Mouse (Mus musculus) gastrocnemius, postnatal 4 days (tissue): ENCODE results near the gene Nlrp4f. TPM values are rescaled to one million over a fixed set of nuclear protein-coding genes. Genes with fewer than 3 reads are reported as not detected.
A peak's percentile ranks its signal among the peaks of the same experiment; 100 is the strongest.

ENCODE experiments used
- DNase-seq, 2 experiments: peaks; one replicate each; pipeline ENCODE4 v3.0.0; 2021 to 2022; ENCODE audit warnings: low spot score in 2 of 2, mixed read lengths in 2 of 2
- long read RNA-seq, 2 experiments: library from polyadenylated mRNA; stranded (forward); transcript quantifications; one replicate each; pipeline ENCODE4 v2.0.0; 2021
- total RNA-seq, 2 experiments: library from RNA; stranded (reverse); gene quantifications; 2 replicates each; pipeline ENCODE4 v1.2.3; 2021

Nlrp4f gene
- not detected for total RNA-seq
- long read RNA-seq, experiment 1: 0 reads
- long read RNA-seq, experiment 2: 0 reads

DNA sequence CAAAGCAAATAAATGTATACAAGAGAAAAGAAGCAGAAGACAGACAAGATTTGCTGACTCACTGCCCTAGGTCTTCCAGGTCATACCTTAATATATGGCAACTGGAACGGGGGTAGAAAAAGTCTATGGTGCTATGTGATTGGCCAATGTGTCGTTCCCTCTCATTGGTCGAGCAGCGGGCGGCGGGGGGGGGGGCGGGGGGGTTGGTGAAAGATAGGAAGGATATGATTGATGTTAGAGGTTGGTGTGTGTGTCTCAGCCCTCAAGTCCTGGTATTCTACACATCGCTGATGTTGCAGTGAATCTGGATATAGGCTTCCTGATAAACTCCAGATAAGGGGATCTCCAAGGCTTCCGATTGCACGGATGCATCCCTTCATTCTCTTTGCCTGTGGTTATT is at the start of gene Nlrp4f:
Gene Nlrp4f (minus strand): TSS at position 101 of the 400 bp plus-strand sequence.
- no peak for DNase-seq

DNA sequence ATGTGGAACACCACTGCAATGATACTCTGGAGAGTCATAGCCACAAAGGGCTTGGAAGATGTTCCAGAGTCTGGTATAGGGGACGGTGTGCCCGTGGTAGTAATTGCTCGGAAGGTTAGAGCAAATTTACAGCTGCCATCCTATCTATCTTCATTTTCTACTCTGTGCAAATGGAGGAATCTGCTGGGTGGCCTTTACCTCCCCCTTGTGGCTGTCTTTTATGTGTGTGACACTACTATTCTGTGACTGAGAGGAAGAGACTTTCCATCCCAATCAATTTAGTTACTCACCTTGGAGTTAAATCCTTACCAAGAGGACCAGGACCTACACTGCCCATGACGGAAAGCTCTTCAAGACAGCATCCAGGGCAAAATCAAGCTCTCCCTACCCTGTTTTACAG is 37.5 kb upstream of the Nlrp4f start:
- no peak for DNase-seq

DNA sequence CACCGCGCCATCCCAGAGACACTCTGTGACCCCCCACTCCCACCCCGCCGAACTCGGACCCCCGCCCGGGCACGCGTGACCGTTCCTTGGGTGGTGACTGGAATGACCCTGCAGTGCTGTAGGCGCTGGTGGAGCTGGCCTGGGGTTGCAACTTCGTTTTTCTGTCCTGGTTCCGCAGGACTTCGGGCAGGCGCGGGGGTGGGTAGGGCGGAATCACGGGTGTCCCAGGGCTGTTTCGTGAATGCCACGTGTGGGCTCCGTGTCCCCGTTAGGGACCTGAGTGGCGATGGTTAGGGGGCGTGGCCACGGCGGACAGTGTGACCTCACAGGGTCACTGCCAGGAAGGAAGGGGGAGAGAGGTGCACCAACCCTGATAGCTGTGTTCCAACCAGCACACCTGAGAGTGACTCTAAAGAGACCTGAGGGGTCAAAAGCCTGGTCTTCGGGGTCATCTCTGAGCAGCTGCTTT is 36.6 kb upstream of the Nlrp4f start:
- DNase-seq: no peak

- peak in 1 of 2 experiments; percentile 19 for DNase-seq
Observed at GRCm38 (mm10) chr13:65241627-65242318, 36.0 kb upstream of the Nlrp4f start.

DNA sequence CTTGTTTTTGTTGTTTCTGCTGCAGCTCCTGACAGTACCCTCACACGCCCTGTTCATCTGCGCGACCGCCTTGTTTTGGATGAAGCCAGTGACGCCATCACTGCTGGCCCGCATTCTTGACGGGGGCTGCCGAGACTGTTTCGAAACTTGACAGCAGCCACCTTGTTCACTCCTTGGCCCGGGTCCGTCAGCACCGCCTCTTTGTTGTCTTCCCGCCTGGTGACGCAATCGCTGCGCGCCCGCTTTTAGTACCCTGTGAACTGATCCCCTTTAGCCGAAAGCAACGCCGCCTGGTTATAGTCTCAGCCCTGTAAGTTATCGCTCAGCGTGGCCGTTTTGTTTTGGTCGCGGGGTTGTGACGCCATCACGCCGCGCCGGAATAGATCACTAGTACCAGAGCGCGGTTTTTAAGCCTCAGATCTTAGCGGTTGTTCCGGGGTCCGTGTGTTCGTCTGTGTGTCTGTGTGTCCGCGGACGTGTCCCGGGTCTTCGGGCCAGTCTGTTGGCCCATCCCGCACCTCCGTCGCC is 35.4 kb upstream of the Nlrp4f start:
- DNase-seq: peak; percentile 90 to 95

DNA sequence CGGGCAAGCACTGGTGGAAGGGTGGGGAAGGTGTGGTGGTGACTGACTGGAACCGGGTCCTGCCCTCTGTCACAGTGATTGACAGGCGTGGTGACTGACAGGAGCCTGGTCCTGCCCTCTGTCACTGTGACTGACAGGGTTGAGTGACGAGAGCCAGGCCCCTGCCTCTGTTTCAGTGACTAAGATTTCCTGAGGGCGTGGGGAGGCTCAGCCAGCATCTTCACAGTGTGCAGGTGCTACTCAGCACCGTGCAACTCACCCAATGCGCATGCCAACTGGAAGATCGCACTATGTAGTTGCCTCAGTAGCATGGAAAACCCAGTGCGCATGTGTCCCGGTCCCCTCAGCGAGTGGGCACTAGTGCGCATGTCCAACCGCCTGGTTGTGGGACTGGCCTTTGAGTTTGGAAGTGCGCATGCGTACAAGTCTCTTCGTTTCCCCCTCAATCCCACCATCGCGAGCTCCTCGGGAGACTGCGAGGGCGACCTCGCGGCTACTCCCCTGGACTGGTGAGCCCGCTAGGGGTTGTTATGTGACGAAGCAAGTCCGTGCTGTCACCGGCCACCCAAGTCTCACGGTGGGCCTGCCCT is 34.8 kb upstream of the Nlrp4f start:
- DNase-seq: peak; percentile 90 to 95

- no peak for DNase-seq
Observed at GRCm38 (mm10) chr13:65237211-65237610, 31.4 kb upstream of the Nlrp4f start.

DNA sequence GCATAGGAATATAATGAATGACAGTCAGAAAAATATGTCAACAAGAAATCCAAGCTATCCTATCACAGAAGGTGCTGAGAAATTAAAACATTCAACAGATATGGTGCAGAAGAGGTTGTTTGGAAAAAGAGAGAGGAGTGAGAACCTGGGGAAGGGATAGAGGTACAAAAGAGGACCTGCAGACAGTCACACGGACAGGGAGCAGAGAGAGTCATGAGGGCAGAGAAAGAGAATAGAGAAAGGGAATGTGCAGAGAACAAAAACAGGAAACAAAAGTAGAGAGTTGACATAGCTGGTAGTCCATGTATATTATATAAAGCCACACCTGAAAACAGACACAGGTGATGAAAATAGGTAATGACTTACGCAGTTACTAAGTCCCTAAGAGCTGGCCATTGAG is 20.9 kb upstream of the Nlrp4f start:
- no peak for DNase-seq

- DNase-seq: no peak
Observed at GRCm38 (mm10) chr13:65225945-65226344, 20.2 kb upstream of the Nlrp4f start.

DNA sequence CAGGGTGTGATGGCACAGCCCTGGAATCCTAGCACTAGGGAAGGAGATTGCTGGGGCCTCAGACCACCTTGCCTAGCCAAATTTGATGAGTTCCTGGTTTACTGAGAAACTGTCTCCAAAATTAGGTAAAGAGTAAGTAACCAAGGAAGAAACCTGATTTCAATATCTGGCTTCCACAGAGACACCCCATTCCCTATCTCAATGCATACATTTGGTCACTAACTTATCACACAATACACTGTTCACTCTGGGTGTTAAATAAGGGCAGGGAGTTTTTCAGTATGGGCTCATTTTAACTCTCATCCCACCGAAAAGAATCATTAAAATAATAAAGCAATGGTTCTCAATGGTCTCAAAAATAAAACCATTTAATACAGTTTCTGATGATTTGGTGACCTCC is 5.1 kb downstream of the Nlrp4f start:
- no peak for DNase-seq

DNA sequence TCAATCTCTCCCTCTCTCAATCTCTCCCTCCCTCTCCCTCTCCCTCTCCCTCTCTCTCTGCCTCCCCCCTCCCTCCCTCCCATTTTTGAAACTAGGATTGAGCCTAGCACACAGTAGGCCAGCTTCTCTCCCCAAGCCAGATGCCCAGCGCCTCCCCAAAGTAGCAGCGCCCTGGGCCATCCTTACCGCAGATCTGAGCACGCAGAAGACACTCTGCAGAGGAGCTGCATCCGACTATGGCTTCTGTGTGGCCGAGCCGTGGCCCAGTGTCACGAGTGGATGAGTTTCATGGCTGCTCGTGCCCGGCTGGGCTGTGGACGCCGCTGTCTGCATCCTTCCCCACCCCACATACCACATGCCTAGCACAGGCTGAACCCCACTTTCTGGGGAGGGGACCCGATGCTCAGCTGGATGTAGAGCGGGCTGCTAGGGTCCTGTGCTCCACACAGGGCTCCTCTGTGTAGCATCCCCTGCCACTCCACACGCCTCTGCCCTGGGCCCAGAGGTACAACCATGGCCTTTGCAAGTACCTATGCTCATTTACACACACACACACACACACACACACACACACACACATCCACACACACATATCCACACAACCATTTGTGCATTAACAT is 29.2 kb downstream of the Nlrp4f start:
- DNase-seq: no peak

DNA sequence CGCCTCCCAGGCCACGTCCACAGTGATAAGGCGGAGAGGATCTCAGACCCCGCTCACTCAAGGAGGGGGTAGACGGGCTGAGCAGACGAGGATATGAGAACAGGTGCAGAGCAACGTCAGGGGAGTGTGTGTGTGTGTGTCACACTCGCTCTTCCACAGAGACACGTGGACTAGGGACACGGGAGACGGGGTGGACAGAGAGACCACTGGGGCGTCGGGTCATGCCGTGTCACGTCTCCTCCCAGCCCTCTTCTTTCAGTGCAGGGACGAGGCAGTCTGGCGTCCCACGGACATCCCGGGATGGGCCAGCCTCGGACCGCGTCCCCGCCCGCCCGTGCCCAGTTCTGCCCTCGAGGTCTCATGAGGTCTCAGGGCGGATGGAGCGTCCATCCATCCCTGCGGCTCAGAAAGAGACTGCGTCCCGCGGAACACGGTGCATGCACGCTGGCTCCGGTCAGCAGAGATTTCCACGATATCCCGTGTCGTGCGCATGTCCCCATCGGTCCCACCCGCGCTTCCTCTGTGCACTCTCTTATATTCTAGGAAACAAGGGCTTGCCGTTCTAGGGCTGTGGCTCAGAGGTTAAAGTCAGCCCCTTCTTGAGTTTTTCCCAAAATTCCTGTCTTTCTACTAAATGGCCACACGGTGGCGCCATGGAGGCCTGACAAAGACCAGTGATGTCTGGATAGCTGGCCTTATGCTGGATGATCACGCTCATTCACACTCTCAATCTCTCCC is 29.9 kb downstream of the Nlrp4f start:
- DNase-seq: no peak

- no peak for DNase-seq
Observed at GRCm38 (mm10) chr13:65174102-65174501, 31.7 kb downstream of the Nlrp4f start.

DNA sequence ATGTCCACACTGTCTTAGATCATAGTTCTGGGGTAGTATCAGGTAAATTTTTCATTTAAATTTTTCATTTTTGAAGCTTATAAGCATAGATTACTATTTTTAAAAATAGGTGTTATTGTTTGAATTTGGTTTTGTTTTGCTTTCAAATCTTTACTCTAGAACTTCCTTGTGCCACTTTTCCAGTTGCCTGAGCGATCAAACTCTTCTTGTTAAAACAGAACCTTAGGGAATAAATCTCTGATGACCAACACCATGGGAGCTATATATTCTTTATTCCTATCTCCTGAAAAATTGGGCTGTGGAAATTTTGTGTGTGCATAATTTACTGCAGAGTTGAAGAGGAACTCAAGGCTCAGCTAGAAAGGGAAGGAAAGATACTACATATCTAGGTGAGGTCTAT is 55.8 kb downstream of the Nlrp4f start, which contains the start of gene Olfr466:
Gene Olfr466 (plus strand): TSS at position 301 of the 400 bp plus-strand sequence.
- no peak for DNase-seq

DNA sequence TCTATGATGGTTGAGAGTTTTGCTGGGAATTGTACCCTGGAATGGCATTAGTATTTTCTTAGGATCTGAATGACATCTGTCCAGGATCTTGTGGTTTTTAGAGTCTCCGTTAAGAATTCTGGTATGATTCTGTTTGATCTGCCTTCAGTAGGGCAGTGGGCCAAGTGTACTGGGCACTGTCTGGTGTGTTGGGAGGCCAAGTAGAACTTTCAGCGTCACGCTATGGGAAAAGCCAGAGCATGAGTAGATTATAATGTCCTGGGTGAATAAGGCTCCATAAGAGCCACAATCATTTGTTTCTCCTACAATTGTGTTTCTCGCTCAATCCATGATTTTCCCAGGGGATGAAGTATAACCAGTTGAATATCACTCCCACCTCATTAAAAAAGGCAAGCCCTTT is 68.0 kb downstream of the Nlrp4f start, which contains the start of gene Olfr465-ps1:
Gene Olfr465-ps1 (plus strand): TSS at position 301 of the 400 bp plus-strand sequence.
- DNase-seq: no peak

Other genes with a start within 250 kb of the Nlrp4f start
- not detected for gene Spata31d1c, start 172.9 kb downstream of the Nlrp4f start, total RNA-seq
- not detected for gene Prss47, start 153.2 kb downstream of the Nlrp4f start, total RNA-seq
- 10 to 100 TPM; 23.7 to 27.4 TPM for gene Mfsd14b, start 93.0 kb downstream of the Nlrp4f start, total RNA-seq
- gene Olfr465-ps1, start 67.9 kb downstream of the Nlrp4f start, total RNA-seq: not detected
- gene Olfr466, start 55.7 kb downstream of the Nlrp4f start, total RNA-seq: not detected
- not detected for gene Gm10775, start 53.6 kb upstream of the Nlrp4f start, total RNA-seq
- 10 to 100 TPM; 18.4 to 19.9 TPM for gene Zfp369, start 72.8 kb upstream of the Nlrp4f start, total RNA-seq